Mouse (Mus musculus): ENCODE measurements at regions not wholly inside any gene's neighbourhood (a gene's known extent, or its start where the extent isn't known, plus 50 kb on each side); places are given as distances from the start of the nearest gene placed in this dataset.

GRCm38 (mm10) chr8:128148351-128148942 is 210.0 kb upstream of the Nrp1 start:
- no peak for DNase-seq (ENCODE audit: low spot score in 2 of 2)

- DNase-seq (ENCODE audit: low spot score in 2 of 2) = no peak
These were observed 202.8 kb upstream of the Nrp1 start for GRCm38 (mm10) chr8:128155604-128156003.

GRCm38 (mm10) chr8:128156221-128156620 is 202.2 kb upstream of the Nrp1 start:
- DNase-seq (ENCODE audit: low spot score in 2 of 2) = no peak

GRCm38 (mm10) chr8:128162857-128163256 is 195.5 kb upstream of the Nrp1 start:
- DNase-seq (ENCODE audit: low spot score in 2 of 2) = no peak

GRCm38 (mm10) chr8:128164976-128165375 is 193.4 kb upstream of the Nrp1 start:
- peak; percentile 8 to 25 for DNase-seq (ENCODE audit: low spot score in 2 of 2)

GRCm38 (mm10) chr8:128165591-128165990 is 192.8 kb upstream of the Nrp1 start:
- no peak for DNase-seq (ENCODE audit: low spot score in 2 of 2)

GRCm38 (mm10) chr8:128166097-128166496 is 192.3 kb upstream of the Nrp1 start:
- DNase-seq (ENCODE audit: low spot score in 2 of 2) = no peak

GRCm38 (mm10) chr8:128168819-128169218 is 189.6 kb upstream of the Nrp1 start:
- no peak for DNase-seq (ENCODE audit: low spot score in 2 of 2)

- DNase-seq (ENCODE audit: low spot score in 2 of 2) = no peak
These were observed 187.3 kb upstream of the Nrp1 start for GRCm38 (mm10) chr8:128171116-128171515.

- DNase-seq (ENCODE audit: low spot score in 2 of 2) = no peak
These were observed 178.2 kb upstream of the Nrp1 start for GRCm38 (mm10) chr8:128180214-128180613.

GRCm38 (mm10) chr8:128183081-128183480 is 175.3 kb upstream of the Nrp1 start:
- DNase-seq (ENCODE audit: low spot score in 2 of 2) = no peak

GRCm38 (mm10) chr8:128188321-128188720 is 170.1 kb upstream of the Nrp1 start:
- DNase-seq (ENCODE audit: low spot score in 2 of 2) = no peak

GRCm38 (mm10) chr8:128193293-128193887 is 165.0 kb upstream of the Nrp1 start:
- DNase-seq (ENCODE audit: low spot score in 2 of 2) = no peak

GRCm38 (mm10) chr8:128200815-128201214 is 157.6 kb upstream of the Nrp1 start:
- no peak for DNase-seq (ENCODE audit: low spot score in 2 of 2)

GRCm38 (mm10) chr8:128201635-128202034 is 156.8 kb upstream of the Nrp1 start:
- DNase-seq (ENCODE audit: low spot score in 2 of 2) = no peak

- DNase-seq (ENCODE audit: low spot score in 2 of 2) = no peak
These were observed 156.1 kb upstream of the Nrp1 start for GRCm38 (mm10) chr8:128202158-128202886.

- no peak for DNase-seq (ENCODE audit: low spot score in 2 of 2)
These were observed 153.6 kb upstream of the Nrp1 start for GRCm38 (mm10) chr8:128204803-128205202.

- DNase-seq (ENCODE audit: low spot score in 2 of 2) = no peak
These were observed 151.3 kb upstream of the Nrp1 start for GRCm38 (mm10) chr8:128207138-128207537.

GRCm38 (mm10) chr8:128210761-128211160 is 147.6 kb upstream of the Nrp1 start:
- DNase-seq (ENCODE audit: low spot score in 2 of 2) = no peak

- DNase-seq (ENCODE audit: low spot score in 2 of 2) = no peak
These were observed 146.2 kb upstream of the Nrp1 start for GRCm38 (mm10) chr8:128212223-128212622.

- no peak for DNase-seq (ENCODE audit: low spot score in 2 of 2)
These were observed 144.1 kb upstream of the Nrp1 start for GRCm38 (mm10) chr8:128214256-128214655.

GRCm38 (mm10) chr8:128218886-128219285 is 139.5 kb upstream of the Nrp1 start:
- no peak for DNase-seq (ENCODE audit: low spot score in 2 of 2)

- no peak for DNase-seq (ENCODE audit: low spot score in 2 of 2)
These were observed 138.9 kb upstream of the Nrp1 start for GRCm38 (mm10) chr8:128219539-128219938.
